Mouse (Mus musculus) adrenal gland, postnatal 10 days (tissue): ENCODE measurements at regions not wholly inside any gene's neighbourhood (a gene's known extent, or its start where the extent isn't known, plus 50 kb on each side); places are given as distances from the start of the nearest gene placed in this dataset.
"Not testable (repeated sequence)": the region's sequence is repeated elsewhere in the genome, so short reads cannot be mapped to it uniquely, and the experiment has no call there.

Experiments used
- DNase-seq: peaks from one replicate; pipeline ENCODE4 v3.0.0; 2021; ENCODE audit warnings: mixed read lengths

DNA sequence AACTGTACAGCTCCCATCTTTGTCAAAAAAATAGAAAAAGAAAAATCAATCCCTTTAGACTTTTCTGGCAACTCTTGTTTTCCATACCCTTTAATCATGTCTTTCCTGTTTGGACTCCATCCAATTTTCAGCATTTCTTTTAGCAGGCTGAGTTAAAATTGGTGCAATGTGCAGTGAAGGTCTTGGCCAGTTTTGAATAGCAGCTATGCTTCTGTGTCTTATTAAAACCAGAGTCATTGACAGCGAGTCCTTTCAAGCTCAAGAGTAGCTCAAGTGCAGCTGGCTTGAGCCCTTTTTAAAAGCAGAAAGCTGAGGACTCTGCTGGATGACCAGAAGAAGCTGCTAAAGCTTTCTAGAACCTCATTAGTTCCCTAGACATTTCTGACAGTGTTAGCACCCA, 952.7 kb downstream of the Poteg start:
- DNase-seq, result no peak

DNA sequence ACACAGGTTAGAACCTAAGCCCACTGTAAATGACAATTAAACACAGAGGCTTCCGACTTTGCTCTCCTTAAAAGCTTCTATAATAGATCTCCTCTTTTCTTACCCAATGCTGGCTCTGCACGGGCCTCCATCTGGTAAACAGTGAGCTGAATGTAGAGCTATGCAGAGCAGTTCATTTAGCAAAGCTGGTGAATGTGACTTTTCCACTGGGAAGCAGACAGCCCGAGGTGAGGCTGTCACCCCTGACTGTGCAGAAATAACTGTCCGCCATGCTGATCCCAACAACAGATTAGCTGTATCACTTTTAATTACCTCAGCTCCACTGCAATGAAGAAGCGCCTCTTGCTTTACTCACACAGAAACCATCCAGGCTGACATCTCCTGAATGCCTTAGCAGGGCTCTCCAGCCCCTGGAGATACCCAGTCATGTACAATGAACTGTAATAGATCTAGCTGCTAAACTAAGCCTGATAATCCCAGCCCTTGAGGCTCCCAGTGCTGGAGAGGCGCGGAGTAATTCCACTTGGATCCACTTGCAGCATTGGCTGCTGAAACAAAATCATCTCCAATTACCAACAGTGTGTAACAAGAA, 980.2 kb downstream of the Poteg start:
- DNase-seq, result no peak

GRCm38 (mm10) chr8:28473190-28473589, 1025.7 kb downstream of the Poteg start:
- no peak for DNase-seq

DNA sequence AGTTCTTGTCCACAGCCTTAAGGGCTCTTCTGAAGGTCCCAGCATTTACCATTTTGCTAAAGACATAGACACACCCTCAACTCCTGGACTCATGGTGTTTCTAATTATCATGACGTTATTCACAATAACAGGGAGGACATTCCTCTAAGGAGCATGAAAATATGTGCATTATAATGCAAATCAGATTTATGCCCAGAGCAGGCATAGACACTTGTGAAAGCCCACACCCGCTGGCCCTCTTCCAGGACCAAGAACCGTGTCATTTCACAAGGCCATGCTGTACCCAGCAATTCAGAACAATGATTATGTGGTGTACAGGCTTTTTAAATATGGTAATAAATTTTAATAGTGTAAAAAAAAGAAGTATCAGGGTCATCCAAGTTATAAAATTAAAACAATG, 1040.4 kb downstream of the Poteg start:
- DNase-seq, result no peak

GRCm38 (mm10) chr8:28503488-28504319, 1056.2 kb downstream of the Poteg start:
- no peak for DNase-seq

GRCm38 (mm10) chr8:28523506-28523905, 1076.0 kb downstream of the Poteg start:
- DNase-seq, result not testable (repeated sequence)

DNA sequence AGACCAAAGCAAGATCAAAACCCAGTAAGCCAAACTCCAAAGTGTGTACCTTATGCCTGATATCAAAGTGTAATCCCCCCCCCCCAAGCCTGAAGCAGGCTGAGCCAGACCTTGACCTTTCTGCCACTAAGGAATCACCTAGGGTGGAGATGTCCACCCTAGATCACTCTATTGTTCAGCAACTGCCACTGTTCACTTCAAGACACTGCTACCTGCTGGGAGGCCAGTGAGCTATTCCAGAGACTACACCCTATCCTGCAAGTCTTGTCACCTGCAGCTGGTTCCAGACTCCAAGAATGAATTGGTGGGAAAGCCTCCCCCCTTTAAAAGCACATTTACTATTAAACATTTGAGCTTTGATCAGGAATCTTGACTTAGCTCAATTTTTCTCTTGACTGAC, 1099.8 kb downstream of the Poteg start:
- DNase-seq, result no peak

DNA sequence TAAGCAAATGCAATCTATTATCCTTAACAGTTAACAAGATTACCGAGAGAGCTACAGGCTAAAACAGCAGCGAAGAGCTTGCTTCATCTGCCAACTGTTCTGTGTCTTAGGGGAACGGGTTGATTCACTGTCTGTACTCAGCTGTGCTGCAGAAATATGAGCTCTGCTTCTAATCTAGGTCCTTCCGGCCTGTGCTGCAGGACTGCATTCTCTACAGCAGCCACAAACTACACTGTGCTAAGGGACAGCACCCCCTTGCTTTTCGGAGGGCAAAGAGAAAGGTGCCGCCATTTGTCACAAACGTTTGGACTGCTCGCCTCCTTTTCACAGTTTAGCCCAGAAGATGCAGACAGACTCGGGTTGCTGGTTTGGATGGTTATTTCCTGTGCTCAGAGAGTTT, 1112.4 kb downstream of the Poteg start:
- DNase-seq, result peak; percentile 4

- DNase-seq, result no peak
Measured at GRCm38 (mm10) chr8:28579250-28579651, 1131.8 kb downstream of the Poteg start.

DNA sequence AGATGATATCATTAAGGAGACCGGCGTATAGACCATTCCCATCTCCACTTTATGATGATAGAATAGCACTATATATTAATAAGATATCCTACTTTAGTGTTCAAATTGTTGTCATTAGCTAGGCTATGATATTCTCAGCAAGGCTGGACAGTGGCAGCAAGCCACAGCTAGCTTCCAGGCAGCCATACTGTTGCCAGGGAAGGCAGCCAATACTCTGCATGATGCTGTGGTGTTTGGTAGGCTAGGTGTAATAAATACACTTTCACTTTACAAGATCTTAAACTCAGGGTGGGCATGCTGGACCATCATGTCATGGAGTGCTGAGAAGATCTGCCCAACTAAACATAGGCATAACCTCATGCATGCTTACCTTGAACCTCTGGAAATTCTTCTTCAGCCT, 1133.4 kb downstream of the Poteg start:
- DNase-seq, result no peak

- no peak for DNase-seq
Measured at GRCm38 (mm10) chr8:28589999-28590398, 1142.5 kb downstream of the Poteg start.

DNA sequence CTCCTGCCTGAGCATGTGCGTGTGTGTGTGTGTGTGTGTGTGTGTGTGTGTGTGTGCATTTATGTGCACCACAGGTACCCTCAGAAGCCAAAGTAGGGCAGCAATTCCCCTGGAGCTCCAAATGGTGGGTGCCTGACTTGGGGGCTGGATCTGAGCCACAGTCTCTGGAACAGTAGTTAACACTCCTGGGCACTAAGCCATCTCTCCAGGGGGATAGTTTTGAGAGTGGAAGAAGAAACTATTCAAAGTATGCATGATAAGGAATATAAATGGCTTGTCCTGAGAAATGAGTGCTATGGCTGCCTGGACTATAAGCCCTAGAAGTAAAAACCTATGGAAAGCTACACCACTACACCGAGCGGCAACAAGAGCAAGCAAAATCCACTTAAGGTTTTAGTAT, 1145.8 kb downstream of the Poteg start:
- DNase-seq, result no peak

DNA sequence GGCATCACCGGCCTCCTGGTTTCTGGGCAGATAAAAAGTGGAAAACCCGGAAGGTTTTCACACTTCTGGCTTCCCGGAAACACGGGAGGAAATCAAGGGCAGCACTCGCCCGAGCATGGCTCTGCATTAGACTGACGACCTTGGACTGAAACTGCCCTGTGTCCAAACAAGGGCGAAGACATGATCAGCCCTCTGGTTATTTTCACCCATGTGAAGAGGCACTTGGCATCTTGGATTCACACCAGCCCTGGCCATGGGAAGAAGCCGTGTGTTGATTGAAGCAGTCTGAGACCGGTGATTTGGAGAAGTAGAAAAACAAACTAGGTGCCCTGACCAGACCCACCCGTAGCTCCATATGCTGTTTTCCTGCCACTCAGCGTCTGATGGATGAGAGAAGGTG, 1146.7 kb downstream of the Poteg start:
- no peak for DNase-seq

GRCm38 (mm10) chr8:28594606-28595005, 1147.1 kb downstream of the Poteg start:
- no peak for DNase-seq

DNA sequence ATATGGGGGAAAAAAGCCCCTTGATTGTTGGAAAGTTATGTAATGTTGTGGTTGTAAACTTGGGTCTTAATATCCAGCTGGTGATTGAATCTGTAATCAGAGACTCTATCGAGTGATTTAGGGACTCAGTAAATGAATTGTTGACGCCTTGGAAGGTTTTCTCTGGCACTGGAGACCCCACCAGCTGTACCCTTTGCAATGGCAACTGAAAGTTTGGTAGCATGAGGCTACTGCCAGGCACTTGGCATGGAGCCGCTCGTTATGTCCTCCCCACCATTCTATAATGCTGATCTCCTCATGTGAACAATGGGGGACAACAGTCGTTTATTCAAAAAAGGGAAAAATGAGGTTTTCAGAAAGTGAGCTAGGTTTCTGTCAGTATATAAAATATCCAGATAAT, 1148.4 kb downstream of the Poteg start:
- no peak for DNase-seq
